Mouse (Mus musculus): ENCODE measurements around the gene Olfr541. TPM values are rescaled to one million over a fixed set of nuclear protein-coding genes. Genes with fewer than 3 reads are reported as not detected.
"Not testable (repeated sequence)": the region's sequence is repeated elsewhere in the genome, so short reads cannot be mapped to it uniquely, and the experiment has no call there.

The Olfr541 gene
- not detected in 2 replicates for polyA plus RNA-seq (2015; fragmentation: Nextera tagmentation; extraction: Ambion mirVana)

GRCm38 (mm10) chr7:140696967-140697366, at the start of gene Olfr541:
Gene Olfr541, plus strand, starts transcription at chr7:140697267.
- Histone ChIP-seq H3K27ac (ENCODE audit: low read length) (no peak within 1 kb of the TSS), H3K4me2 (ENCODE audit: low read length) (no peak within 1 kb of the TSS), H3K4me3 (ENCODE audit: low read depth, low read length) (no peak within 1 kb of the TSS)

GRCm38 (mm10) chr7:140659630-140660029, 37.4 kb upstream of the Olfr541 start, which contains the start of gene Olfr539:
Gene Olfr539, plus strand, starts transcription at chr7:140659930.
- Histone ChIP-seq H3K4me1 (ENCODE audit: control insufficient read depth, insufficient read depth, low read length) (no peaks in the 10 kb centered on the region), H3K27ac (ENCODE audit: low read length) (no peak within 1 kb of the TSS), H3K27me3 (ENCODE audit: control insufficient read depth, insufficient read depth, low read depth, low read length) (no peaks in the 10 kb centered on the region), H3K4me2 (ENCODE audit: low read length) (no peak within 1 kb of the TSS), H3K9me3 (replicated peaks; ENCODE audit: control insufficient read depth, low read length, poor library complexity, severe bottlenecking) (no peaks in the 10 kb centered on the region), H3K4me3 (ENCODE audit: low read depth, low read length) (no peak within 1 kb of the TSS), H3K36me3 (ENCODE audit: control insufficient read depth, insufficient read depth, low read length) (no peaks in the 10 kb centered on the region), H3K9ac (ENCODE audit: low read depth, low read length) (no peak within 1 kb of the TSS)
- 81% methylated on average over 4 of the region's 4 CpGs for WGBS
- no peak for ATAC-seq

More at GRCm38 (mm10) chr7:140696967-140697366, at the start of gene Olfr541:
- Histone ChIP-seq H3K4me1 (ENCODE audit: control insufficient read depth, insufficient read depth, low read length) (no peaks in the 10 kb centered on the region), H3K36me3 (ENCODE audit: control insufficient read depth, insufficient read depth, low read length) (no peaks in the 10 kb centered on the region), H3K27me3 (ENCODE audit: control insufficient read depth, insufficient read depth, low read depth, low read length) (no peaks in the 10 kb centered on the region), H3K9ac (ENCODE audit: low read depth, low read length) (no peak within 1 kb of the TSS), H3K9me3 (replicated peaks; ENCODE audit: control insufficient read depth, low read length, poor library complexity, severe bottlenecking) (no peaks in the 10 kb centered on the region)
- no peak for ATAC-seq

- ATAC-seq; H3K27ac ChIP-seq (ENCODE audit: low read length); H3K9me3 ChIP-seq (replicated peaks; ENCODE audit: control insufficient read depth, low read length, poor library complexity, severe bottlenecking); H3K36me3 ChIP-seq (ENCODE audit: control insufficient read depth, insufficient read depth, low read length); H3K27me3 ChIP-seq (ENCODE audit: control insufficient read depth, insufficient read depth, low read depth, low read length); H3K4me3 ChIP-seq (ENCODE audit: low read depth, low read length); H3K4me1 ChIP-seq (ENCODE audit: control insufficient read depth, insufficient read depth, low read length); H3K4me2 ChIP-seq (ENCODE audit: low read length); H3K9ac ChIP-seq (ENCODE audit: low read depth, low read length): not testable (repeated sequence)
- 83% methylated on average over 3 of the region's 3 CpGs for WGBS
These were observed 26.4 kb upstream of the Olfr541 start for GRCm38 (mm10) chr7:140670693-140671092.

- no peaks in the 10 kb centered on the region for H3K27me3 ChIP-seq (ENCODE audit: control insufficient read depth, insufficient read depth, low read depth, low read length)
- 0% methylated on average over 6 of the region's 6 CpGs for WGBS
- no peaks in the 10 kb centered on the region for H3K36me3 ChIP-seq (ENCODE audit: control insufficient read depth, insufficient read depth, low read length)
- no peak overlapping the region for H3K27ac ChIP-seq (ENCODE audit: low read length)
- peak overlapping the region; percentile 36 for H3K4me2 ChIP-seq (ENCODE audit: low read length)
- H3K4me1 ChIP-seq (ENCODE audit: control insufficient read depth, insufficient read depth, low read length): no peaks in the 10 kb centered on the region
- no peak overlapping the region for H3K9ac ChIP-seq (ENCODE audit: low read depth, low read length)
- H3K9me3 ChIP-seq (replicated peaks; ENCODE audit: control insufficient read depth, low read length, poor library complexity, severe bottlenecking): peaks cover 8% of the 10 kb centered on the region; the same call in 1 of the 2 replicates
- no peak for ATAC-seq
- H3K4me3 ChIP-seq (ENCODE audit: low read depth, low read length): peak overlapping the region; percentile 17; the same call in 1 of the 2 replicates
These were observed 21.2 kb upstream of the Olfr541 start for GRCm38 (mm10) chr7:140675863-140676262.

GRCm38 (mm10) chr7:140679591-140679990, 17.5 kb upstream of the Olfr541 start:
- 73% methylated on average over 4 of the region's 4 CpGs for WGBS
- H3K4me3 ChIP-seq (ENCODE audit: low read depth, low read length); ATAC-seq; H3K27me3 ChIP-seq (ENCODE audit: control insufficient read depth, insufficient read depth, low read depth, low read length); H3K4me2 ChIP-seq (ENCODE audit: low read length); H3K9ac ChIP-seq (ENCODE audit: low read depth, low read length); H3K9me3 ChIP-seq (replicated peaks; ENCODE audit: control insufficient read depth, low read length, poor library complexity, severe bottlenecking); H3K27ac ChIP-seq (ENCODE audit: low read length); H3K4me1 ChIP-seq (ENCODE audit: control insufficient read depth, insufficient read depth, low read length); H3K36me3 ChIP-seq (ENCODE audit: control insufficient read depth, insufficient read depth, low read length): not testable (repeated sequence)

- H3K27me3 ChIP-seq (ENCODE audit: control insufficient read depth, insufficient read depth, low read depth, low read length): no peaks in the 10 kb centered on the region
- 0 out of 2 replicates have a peak, but pooled peaks cover 6% of the 10 kb centered on the region for H3K9me3 ChIP-seq (replicated peaks; ENCODE audit: control insufficient read depth, low read length, poor library complexity, severe bottlenecking)
- ATAC-seq: no peak
- no peak within 1 kb of the TSS for H3K9ac ChIP-seq (ENCODE audit: low read depth, low read length)
- WGBS: 100% methylated on average over 1 of the region's 1 CpGs
- H3K4me3 ChIP-seq (ENCODE audit: low read depth, low read length): no peak within 1 kb of the TSS
- H3K27ac ChIP-seq (ENCODE audit: low read length): no peak within 1 kb of the TSS
- H3K36me3 ChIP-seq (ENCODE audit: control insufficient read depth, insufficient read depth, low read length): no peaks in the 10 kb centered on the region
- no peaks in the 10 kb centered on the region for H3K4me1 ChIP-seq (ENCODE audit: control insufficient read depth, insufficient read depth, low read length)
- no peak within 1 kb of the TSS for H3K4me2 ChIP-seq (ENCODE audit: low read length)
These were observed 15.4 kb upstream of the Olfr541 start, which contains the start of gene Olfr45 for GRCm38 (mm10) chr7:140681651-140682050. Gene Olfr45, plus strand, starts transcription at chr7:140681951.

- H3K4me2 ChIP-seq (ENCODE audit: low read length): no peak overlapping the region
- H3K9me3 ChIP-seq (replicated peaks; ENCODE audit: control insufficient read depth, low read length, poor library complexity, severe bottlenecking): no peaks in the 10 kb centered on the region
- ATAC-seq: no peak
- no peaks in the 10 kb centered on the region for H3K4me1 ChIP-seq (ENCODE audit: control insufficient read depth, insufficient read depth, low read length)
- H3K36me3 ChIP-seq (ENCODE audit: control insufficient read depth, insufficient read depth, low read length): no peaks in the 10 kb centered on the region
- H3K9ac ChIP-seq (ENCODE audit: low read depth, low read length): no peak overlapping the region
- H3K27me3 ChIP-seq (ENCODE audit: control insufficient read depth, insufficient read depth, low read depth, low read length): no peaks in the 10 kb centered on the region
- 24% methylated on average over 2 of the region's 2 CpGs for WGBS
- H3K27ac ChIP-seq (ENCODE audit: low read length): no peak overlapping the region
- H3K4me3 ChIP-seq (ENCODE audit: low read depth, low read length): no peak overlapping the region
These were observed 9.3 kb downstream of the Olfr541 start for GRCm38 (mm10) chr7:140706348-140706747.

- Histone ChIP-seq H3K36me3 (ENCODE audit: control insufficient read depth, insufficient read depth, low read length) (no peaks in the 10 kb centered on the region), H3K27me3 (ENCODE audit: control insufficient read depth, insufficient read depth, low read depth, low read length) (no peaks in the 10 kb centered on the region), H3K9me3 (replicated peaks; ENCODE audit: control insufficient read depth, low read length, poor library complexity, severe bottlenecking) (no peaks in the 10 kb centered on the region), H3K27ac (ENCODE audit: low read length) (no peak overlapping the region), H3K9ac (ENCODE audit: low read depth, low read length) (no peak overlapping the region), H3K4me3 (ENCODE audit: low read depth, low read length) (no peak overlapping the region), H3K4me2 (ENCODE audit: low read length) (no peak overlapping the region), H3K4me1 (ENCODE audit: control insufficient read depth, insufficient read depth, low read length) (no peaks in the 10 kb centered on the region)
- no peak for ATAC-seq
- WGBS: 87% methylated on average over 6 of the region's 6 CpGs
These were observed 10.6 kb downstream of the Olfr541 start for GRCm38 (mm10) chr7:140707536-140708284.

All from midbrain, embryonic 16.5 days (tissue).